Mouse (Mus musculus) mammary gland, adult 2 months (tissue): ENCODE measurements around the gene Gm16434. TPM values are rescaled to one million over a fixed set of nuclear protein-coding genes. Genes with fewer than 3 reads are reported as not detected.

Source experiments
- polyA plus RNA-seq: library from polyadenylated mRNA; depleted of rRNA; stranded (reverse); fragments of >200 nt; gene quantifications from 2 replicates; pipeline ENCODE4 v1.2.3, GENCODE M21; 2012; ENCODE audit warnings: low replicate concordance; rRNA removed

Gm16434 gene
- polyA plus RNA-seq = not detected in 2 replicates

GRCm38 (mm10) chr14:7194440-7194839, at the start of gene Gm16434:
Gene Gm16434, minus strand, starts transcription at chr14:7194540.

GRCm38 (mm10) chr14:7174483-7174971, 19.8 kb downstream of the Gm16434 start, which contains the start of gene Gm3512:
Gene Gm3512, minus strand, starts transcription at chr14:7174533.

Other genes with a start within 250 kb of the Gm16434 start
- not detected in 2 replicates for gene Gm6356, start 220.7 kb downstream of the Gm16434 start, polyA plus RNA-seq
- gene Gm10406, start 167.1 kb downstream of the Gm16434 start, polyA plus RNA-seq = 0.14 TPM in 1 of 2 replicates, not detected in the other
- gene Gm3685, start 149.6 kb downstream of the Gm16434 start, polyA plus RNA-seq = not detected in 2 replicates
- gene Gm3696, start 93.9 kb downstream of the Gm16434 start, polyA plus RNA-seq = 0.13 TPM in 1 of 2 replicates, not detected in the other
- not detected in 2 replicates for gene Gm6676, start 69.1 kb downstream of the Gm16434 start, polyA plus RNA-seq
- gene Gm3512, start 20.0 kb downstream of the Gm16434 start, polyA plus RNA-seq = 0.17 TPM in 1 of 2 replicates, not detected in the other
- gene Gm3727, start 70.2 kb upstream of the Gm16434 start, polyA plus RNA-seq = not detected in 2 replicates
- gene Gm3739, start 120.5 kb upstream of the Gm16434 start, polyA plus RNA-seq = 0.11 and 0.29 TPM in 2 replicates
- gene Gm5797, start 137.9 kb upstream of the Gm16434 start, polyA plus RNA-seq = not detected in 2 replicates
- not detected in 2 replicates for gene Gm8374, start 170.6 kb upstream of the Gm16434 start, polyA plus RNA-seq